Mouse (Mus musculus) thymus, postnatal 14 days (tissue): ENCODE measurements around the gene Hps1.

Source experiments
- DNase-seq: peaks from one replicate; pipeline ENCODE4 v3.0.0; 2021

Gene Hps1

DNA sequence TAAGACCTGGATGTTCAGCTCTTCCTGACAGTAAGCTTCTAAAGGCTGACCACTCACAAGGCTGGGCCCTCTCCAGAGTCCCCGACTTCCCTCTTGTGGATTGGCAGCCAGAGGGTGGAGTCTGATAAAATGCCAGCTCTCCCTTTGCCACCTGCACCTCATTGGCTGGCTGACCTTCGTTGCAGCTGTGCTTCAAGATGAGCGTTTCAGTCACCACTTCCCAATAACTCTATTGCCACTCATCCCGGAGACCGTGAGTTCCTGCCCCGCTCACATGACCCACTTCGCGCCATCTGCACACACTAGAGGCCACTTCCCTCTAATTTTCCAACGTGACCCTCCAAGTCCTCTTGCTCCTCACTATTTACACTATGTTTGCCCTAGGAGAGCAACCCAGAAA is 66.0 kb downstream of the Hps1 start:
- no peak for DNase-seq
